Mouse (Mus musculus): ENCODE results near the gene Eif4e2. TPM values are rescaled to one million over a fixed set of nuclear protein-coding genes. Genes with fewer than 3 reads are reported as not detected.

The Eif4e2 gene
- polyA plus RNA-seq, 1 experiment from 2014 or later = 149 TPM

DNA sequence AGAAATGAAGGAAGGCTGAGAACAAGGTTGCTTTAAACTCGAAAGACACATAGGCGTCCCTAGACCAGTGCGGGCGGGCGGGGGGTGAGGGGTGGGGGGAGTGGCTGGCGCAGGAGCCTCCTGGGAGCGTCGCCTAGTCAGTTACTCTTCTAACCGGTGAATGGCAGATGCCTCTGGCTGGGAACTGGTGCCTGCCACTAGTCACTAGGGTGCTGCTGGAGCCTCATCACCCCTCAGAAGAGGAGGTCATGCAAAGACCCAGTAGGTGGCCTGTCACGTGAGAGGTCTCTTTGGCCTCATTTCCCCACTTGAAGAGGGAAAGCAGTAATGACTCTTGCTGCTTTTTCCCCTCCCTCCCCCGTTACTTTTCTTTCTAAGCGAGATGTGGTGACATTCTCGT lies 51.5 kb downstream of the Eif4e2 start:
- H3K36me3 ChIP-seq = no peaks in the 10 kb centered on the region
- ATAC-seq (ENCODE audit: insufficient read depth, low FRiP score, low read depth) = no peak
- peaks cover 61% of the 10 kb centered on the region for H3K27me3 ChIP-seq (replicated peaks)
- WGBS = under 1% methylated on average over 13 of the region's 13 CpGs
- H3K27ac ChIP-seq = no peak overlapping the region
- peak overlapping the region; percentile 95 for H3K4me2 ChIP-seq
- H3K4me3 ChIP-seq (replicated peaks) = peak overlapping the region; percentile 45
- no peaks in the 10 kb centered on the region for H3K9me3 ChIP-seq
- no peak overlapping the region for H3K9ac ChIP-seq
- peaks cover 14% of the 10 kb centered on the region for H3K4me1 ChIP-seq

DNA sequence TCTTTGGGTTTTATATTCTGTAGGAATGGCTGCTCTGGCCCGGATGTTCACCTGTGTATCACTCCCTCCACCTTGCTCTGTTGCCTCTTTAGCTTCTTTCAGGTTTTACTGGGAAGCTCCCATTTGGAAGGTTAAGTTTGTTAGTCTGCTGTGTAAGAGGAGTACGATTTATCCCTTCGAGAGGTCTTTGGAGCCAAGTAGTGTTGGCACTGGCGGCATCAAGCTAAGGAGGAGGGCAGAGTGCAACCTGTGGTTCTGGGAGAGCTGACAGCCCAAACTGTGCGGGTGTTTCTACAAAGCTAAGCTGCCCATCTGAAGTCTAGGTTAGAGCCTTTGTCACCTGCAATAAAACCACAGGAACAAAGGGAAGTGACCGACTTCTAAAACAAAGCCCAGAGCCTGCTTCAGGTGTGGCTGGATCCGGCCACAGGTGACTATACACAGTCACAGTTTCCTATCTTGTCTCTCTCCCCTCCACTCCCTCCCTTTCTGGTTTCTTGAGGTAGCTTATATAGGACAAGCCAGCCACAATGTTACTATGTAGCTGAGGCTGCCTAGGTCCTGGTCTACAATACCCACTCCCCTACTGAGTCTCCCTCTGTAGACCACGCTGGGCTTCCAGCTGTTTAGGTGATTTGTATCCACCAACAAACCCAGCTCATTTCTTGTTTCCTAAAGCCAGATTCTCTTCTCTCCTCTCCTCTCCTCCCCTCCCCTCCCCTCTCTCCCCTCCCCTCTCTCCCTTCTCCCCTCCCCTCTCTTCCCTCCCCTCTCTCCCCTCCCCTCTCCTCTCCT lies 52.8 kb downstream of the Eif4e2 start:
- Histone ChIP-seq H3K4me3 (replicated peaks) (no peak overlapping the region), H3K27me3 (replicated peaks) (peaks cover 59% of the 10 kb centered on the region), H3K9me3 (no peaks in the 10 kb centered on the region), H3K4me1 (peaks cover 25% of the 10 kb centered on the region), H3K27ac (no peak overlapping the region), H3K4me2 (no peak overlapping the region), H3K36me3 (no peaks in the 10 kb centered on the region), H3K9ac (no peak overlapping the region)
- no peak for ATAC-seq (ENCODE audit: insufficient read depth, low FRiP score, low read depth)
- WGBS = 29% methylated on average over 8 of the region's 8 CpGs

DNA sequence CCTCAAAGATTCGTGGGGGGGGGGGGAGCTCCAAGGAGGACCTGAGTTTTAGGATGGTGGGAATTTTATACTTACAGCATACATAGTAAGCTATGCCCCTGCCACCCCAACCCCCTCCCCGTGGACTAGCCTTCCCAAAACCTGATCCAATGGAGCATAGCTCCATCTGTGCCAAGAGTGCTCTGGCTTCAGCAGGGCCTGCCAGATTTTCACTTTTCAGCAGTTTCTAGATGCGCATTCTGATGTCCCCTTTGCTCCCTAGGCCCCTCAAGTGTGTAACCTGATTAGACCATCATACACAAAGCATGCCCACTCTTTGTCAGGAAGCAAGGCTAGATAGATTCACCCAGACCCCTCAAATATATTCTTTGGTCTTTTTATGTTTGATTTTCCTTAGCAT lies 56.5 kb downstream of the Eif4e2 start:
- Histone ChIP-seq H3K9me3 (no peaks in the 10 kb centered on the region), H3K27me3 (replicated peaks) (peaks cover 22% of the 10 kb centered on the region), H3K27ac (no peak overlapping the region), H3K4me1 (peaks cover 13% of the 10 kb centered on the region), H3K4me3 (replicated peaks) (no peak overlapping the region), H3K9ac (no peak overlapping the region), H3K36me3 (no peaks in the 10 kb centered on the region), H3K4me2 (no peak overlapping the region)
- ATAC-seq (ENCODE audit: insufficient read depth, low FRiP score, low read depth) = no peak
- WGBS = 52% methylated on average over 3 of the region's 3 CpGs

DNA sequence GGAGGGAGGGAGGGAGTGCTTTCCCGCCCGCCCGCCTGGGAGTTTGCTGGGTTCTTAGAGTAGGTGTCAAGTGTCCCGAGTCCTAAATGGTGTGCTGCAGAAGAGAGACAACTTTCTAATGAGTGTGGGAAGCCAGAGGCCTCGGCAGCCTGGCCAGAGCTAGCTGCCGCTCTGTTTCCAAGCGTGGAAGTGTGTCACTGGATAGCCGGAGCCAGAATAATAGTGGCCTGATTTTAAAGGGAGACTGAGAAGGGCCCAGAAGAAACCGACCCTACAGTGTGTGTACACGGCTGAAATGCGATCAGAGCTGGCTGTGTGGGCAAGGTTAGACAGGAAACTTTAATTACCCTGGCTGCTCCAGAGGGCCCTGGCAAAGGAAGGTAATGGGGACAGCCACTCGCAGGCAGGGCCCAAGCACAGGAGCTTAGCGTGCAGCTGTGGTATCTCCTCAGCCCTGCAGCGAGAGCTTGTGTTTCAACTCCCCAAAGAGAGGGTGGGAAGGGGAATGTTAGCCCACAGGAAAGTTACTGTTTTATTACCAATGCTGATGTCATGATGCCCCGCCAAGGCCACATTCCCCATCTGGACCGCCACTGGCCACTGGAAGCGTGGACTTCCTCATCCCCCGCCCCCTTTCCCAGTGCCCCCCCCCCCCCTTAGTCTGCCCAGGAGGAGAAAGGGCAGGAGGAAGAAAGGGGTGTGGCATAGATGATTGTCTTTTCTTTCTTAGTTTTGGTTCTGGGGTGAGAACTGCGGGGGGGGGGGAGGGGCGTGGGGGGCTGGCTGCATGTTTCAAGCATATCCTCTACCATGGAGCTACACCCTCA lies 57.1 kb downstream of the Eif4e2 start:
- Histone ChIP-seq H3K9me3 (no peaks in the 10 kb centered on the region), H3K36me3 (no peaks in the 10 kb centered on the region), H3K9ac (no peak overlapping the region), H3K4me3 (replicated peaks) (no peak overlapping the region), H3K27me3 (replicated peaks) (peaks cover 16% of the 10 kb centered on the region), H3K4me2 (peak overlapping the region; percentile 19; the same call in 1 of the 2 replicates), H3K4me1 (peaks cover 13% of the 10 kb centered on the region), H3K27ac (no peak overlapping the region)
- no peak for ATAC-seq (ENCODE audit: insufficient read depth, low FRiP score, low read depth)
- WGBS = 21% methylated on average over 18 of the region's 20 CpGs

DNA sequence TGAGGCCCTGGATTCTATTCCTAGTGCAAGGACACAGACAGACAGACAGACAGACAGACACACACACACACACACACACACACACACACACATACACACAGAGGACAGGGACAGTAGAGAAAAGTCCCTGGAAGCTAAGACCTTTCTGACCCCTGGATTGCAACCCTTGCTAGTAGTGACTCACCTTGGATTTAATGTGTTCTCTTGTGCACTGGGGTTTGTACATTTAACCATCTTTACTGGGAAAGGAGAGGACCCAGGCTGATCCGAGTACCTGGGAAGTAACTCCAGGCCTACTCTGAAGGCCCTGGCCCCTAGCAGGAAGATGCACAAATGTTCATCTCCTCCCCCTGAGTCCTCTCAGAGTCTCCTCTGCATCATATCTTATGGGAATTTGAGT lies 57.9 kb downstream of the Eif4e2 start:
- H3K27me3 ChIP-seq (replicated peaks) = peaks cover 8% of the 10 kb centered on the region
- no peak for ATAC-seq (ENCODE audit: insufficient read depth, low FRiP score, low read depth)
- no peak overlapping the region for H3K9ac ChIP-seq
- no peaks in the 10 kb centered on the region for H3K9me3 ChIP-seq
- peaks cover 13% of the 10 kb centered on the region for H3K4me1 ChIP-seq
- 61% methylated on average over 1 of the region's 1 CpGs for WGBS
- no peaks in the 10 kb centered on the region for H3K36me3 ChIP-seq
- H3K27ac ChIP-seq = no peak overlapping the region
- no peak overlapping the region for H3K4me3 ChIP-seq (replicated peaks)
- H3K4me2 ChIP-seq = no peak overlapping the region

DNA sequence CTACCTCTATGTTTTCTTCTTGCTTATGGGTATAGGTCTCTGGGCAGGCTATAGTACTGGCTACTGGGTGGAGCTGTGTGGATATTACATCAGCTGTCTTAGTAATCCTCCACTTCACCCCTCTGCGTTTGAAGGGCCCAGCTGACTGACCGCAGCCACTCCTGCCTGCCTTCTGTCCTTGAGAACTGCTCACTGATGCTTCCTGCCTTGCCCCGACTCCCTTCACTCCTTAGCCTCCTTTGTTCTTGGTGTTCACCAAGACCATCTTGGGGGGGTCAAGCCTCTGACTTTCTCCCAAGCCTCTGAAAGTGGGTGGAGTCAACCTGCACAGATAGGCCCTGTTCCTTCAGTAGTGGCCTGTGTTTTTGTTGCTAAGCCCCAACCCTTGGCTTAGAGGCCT lies 58.7 kb downstream of the Eif4e2 start:
- Histone ChIP-seq H3K4me2 (no peak overlapping the region), H3K4me3 (replicated peaks) (no peak overlapping the region), H3K36me3 (no peaks in the 10 kb centered on the region), H3K9me3 (no peaks in the 10 kb centered on the region), H3K9ac (no peak overlapping the region), H3K27ac (no peak overlapping the region), H3K4me1 (peaks cover 13% of the 10 kb centered on the region), H3K27me3 (replicated peaks) (peaks cover 4% of the 10 kb centered on the region; the same call in 1 of the 2 replicates)
- no peak for ATAC-seq (ENCODE audit: insufficient read depth, low FRiP score, low read depth)
- 61% methylated on average over 3 of the region's 3 CpGs for WGBS

DNA sequence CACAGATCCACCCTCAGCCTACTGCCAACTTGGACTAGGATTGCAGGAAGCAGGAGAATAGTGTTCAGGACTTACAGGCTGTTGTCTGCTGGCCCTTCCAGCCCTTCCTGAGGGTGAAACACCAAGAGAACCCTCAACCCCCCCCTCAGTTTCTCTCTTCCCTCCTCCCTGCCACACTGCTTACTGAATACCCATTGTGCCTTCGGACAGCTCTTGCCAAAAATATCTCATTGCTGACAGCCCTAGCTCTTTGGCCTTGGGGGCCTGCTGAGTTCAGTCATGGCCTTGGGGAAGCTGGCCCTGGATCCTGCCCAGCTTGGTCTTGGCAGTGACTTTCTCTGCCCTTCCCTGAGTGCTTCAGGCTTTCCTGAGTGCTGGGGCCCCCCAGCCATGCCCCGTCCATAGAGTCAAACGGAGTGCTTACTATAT lies 59.8 kb downstream of the Eif4e2 start:
- Histone ChIP-seq H3K9ac (no peak overlapping the region), H3K4me2 (no peak overlapping the region), H3K4me1 (peaks cover 13% of the 10 kb centered on the region), H3K27ac (no peak overlapping the region), H3K9me3 (no peaks in the 10 kb centered on the region), H3K27me3 (replicated peaks) (no peaks in the 10 kb centered on the region), H3K36me3 (no peaks in the 10 kb centered on the region), H3K4me3 (replicated peaks) (no peak overlapping the region)
- 70% methylated on average over 3 of the region's 3 CpGs for WGBS
- ATAC-seq (ENCODE audit: insufficient read depth, low FRiP score, low read depth) = no peak

DNA sequence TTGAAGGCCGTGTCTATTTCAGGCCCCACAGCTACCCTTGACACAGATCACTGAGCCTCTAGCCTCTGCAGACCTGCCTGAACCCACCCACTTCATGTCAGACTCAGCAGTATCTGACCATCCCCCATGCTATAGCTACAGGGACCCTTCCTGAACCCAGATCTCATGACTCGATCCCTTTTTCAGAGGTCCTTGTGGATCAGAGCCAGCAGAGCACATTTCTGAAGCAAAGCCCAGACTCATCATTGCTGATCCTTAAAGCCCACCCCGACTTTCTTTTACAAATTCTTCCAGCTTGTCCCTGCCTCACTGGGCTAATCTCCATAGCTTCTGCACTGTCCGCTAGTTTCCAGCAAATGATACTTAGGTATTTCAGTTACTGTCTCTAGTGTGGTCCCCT lies 60.4 kb downstream of the Eif4e2 start:
- Histone ChIP-seq H3K4me2 (no peak overlapping the region), H3K36me3 (no peaks in the 10 kb centered on the region), H3K4me1 (peaks cover 13% of the 10 kb centered on the region), H3K4me3 (replicated peaks) (no peak overlapping the region), H3K9me3 (no peaks in the 10 kb centered on the region), H3K27me3 (replicated peaks) (no peaks in the 10 kb centered on the region), H3K27ac (no peak overlapping the region), H3K9ac (no peak overlapping the region)
- WGBS = 67% methylated on average over 4 of the region's 4 CpGs
- no peak for ATAC-seq (ENCODE audit: insufficient read depth, low FRiP score, low read depth)

DNA sequence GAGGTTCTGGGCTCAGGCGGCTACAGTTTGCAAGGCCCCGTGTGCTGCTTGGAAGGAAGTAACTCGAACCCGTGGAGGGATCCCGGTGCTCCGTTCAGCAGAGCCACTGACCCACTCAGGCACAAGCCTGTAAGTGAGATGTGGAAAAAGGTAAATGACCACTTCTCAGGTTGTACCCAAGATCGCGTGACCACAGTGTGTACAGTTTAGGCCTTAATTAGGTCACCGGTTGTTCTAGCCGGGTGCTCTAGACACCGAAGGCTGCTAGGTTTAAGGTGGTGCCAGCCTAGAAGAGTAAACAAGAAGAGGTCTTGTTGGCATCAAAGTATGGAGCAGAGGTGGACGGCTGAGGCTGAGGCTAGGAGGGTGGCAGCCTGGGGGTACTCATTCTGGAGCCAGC lies 61.4 kb downstream of the Eif4e2 start:
- no peak overlapping the region for H3K4me2 ChIP-seq
- no peaks in the 10 kb centered on the region for H3K36me3 ChIP-seq
- no peak overlapping the region for H3K4me3 ChIP-seq (replicated peaks)
- no peak for ATAC-seq (ENCODE audit: insufficient read depth, low FRiP score, low read depth)
- 90% methylated on average over 12 of the region's 12 CpGs for WGBS
- no peak overlapping the region for H3K27ac ChIP-seq
- H3K9me3 ChIP-seq = no peaks in the 10 kb centered on the region
- H3K27me3 ChIP-seq (replicated peaks) = no peaks in the 10 kb centered on the region
- no peak overlapping the region for H3K9ac ChIP-seq
- H3K4me1 ChIP-seq = peaks cover 11% of the 10 kb centered on the region

DNA sequence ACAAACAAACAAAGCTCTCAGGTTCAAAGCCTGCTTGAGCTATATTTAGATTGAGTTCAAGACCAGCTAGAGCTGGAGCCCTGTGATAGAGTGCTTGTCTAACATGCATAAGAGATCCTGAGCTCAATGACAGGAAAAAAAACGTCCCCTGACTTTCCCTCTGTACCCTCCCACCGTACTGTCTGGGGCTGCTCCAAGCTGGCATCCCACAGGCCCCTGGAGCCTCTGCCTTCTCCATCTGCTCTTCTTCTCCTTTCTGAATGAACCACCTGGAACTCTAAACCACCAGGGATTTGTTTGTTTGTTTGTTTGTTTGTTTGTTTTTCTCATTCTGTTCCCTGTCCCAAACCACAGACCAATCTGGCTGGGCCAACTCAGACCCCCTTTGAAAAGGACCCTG lies 62.3 kb downstream of the Eif4e2 start:
- ATAC-seq (ENCODE audit: insufficient read depth, low FRiP score, low read depth) = no peak
- Histone ChIP-seq H3K4me1 (peaks cover 4% of the 10 kb centered on the region; the same call in 1 of the 2 replicates), H3K27ac (no peak overlapping the region), H3K36me3 (no peaks in the 10 kb centered on the region), H3K9ac (no peak overlapping the region), H3K4me3 (replicated peaks) (no peak overlapping the region), H3K27me3 (replicated peaks) (no peaks in the 10 kb centered on the region), H3K9me3 (no peaks in the 10 kb centered on the region), H3K4me2 (no peak overlapping the region)
- WGBS = 42% methylated on average over 2 of the region's 2 CpGs

DNA sequence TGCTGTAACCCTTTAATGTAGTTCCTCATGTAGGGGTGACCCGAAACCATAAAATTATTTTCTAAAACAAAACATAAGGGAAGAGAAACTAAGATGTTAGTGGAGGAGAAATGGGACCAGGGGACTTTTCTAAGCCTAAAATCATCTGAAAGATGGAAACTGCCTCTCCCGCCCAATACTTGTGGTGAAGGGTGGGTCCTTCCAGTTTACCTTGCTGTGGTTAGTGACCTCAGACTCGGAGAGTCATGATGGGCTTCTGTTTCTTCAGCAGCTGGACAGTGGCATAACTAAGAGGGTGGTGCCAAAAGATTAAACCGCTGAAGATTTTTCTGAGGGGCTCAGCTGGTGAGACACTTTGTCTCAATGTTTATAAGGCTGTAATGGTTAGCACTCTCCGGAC lies 66.6 kb downstream of the Eif4e2 start:
- Histone ChIP-seq H3K4me3 (replicated peaks) (no peak overlapping the region), H3K36me3 (no peaks in the 10 kb centered on the region), H3K4me2 (no peak overlapping the region), H3K27ac (no peak overlapping the region), H3K27me3 (replicated peaks) (no peaks in the 10 kb centered on the region), H3K9me3 (no peaks in the 10 kb centered on the region), H3K4me1 (no peaks in the 10 kb centered on the region), H3K9ac (no peak overlapping the region)
- 62% methylated on average over 5 of the region's 5 CpGs for WGBS
- no peak for ATAC-seq (ENCODE audit: insufficient read depth, low FRiP score, low read depth)
